Mouse (Mus musculus) E14TG2a.4 (cell line): ENCODE data around the gene Rbl1.

Experiments used
- H3K27me3 ChIP-seq: 2 replicates; pipeline ENCODE4 v1.6.1; 2014; ENCODE audit warnings: low read length, control low read depth; ENCODE audit not compliant: insufficient read depth
- H3K36me3 ChIP-seq: 2 replicates; pipeline ENCODE4 v1.6.1; 2014; ENCODE audit warnings: low read length, control low read depth; ENCODE audit not compliant: insufficient read depth
- H3K4me1 ChIP-seq: replicated peaks from 2 replicates; pipeline ENCODE4 v1.6.1; 2014; ENCODE audit warnings: low read depth, low read length, control low read depth
- H3K4me3 ChIP-seq: replicated peaks from 2 replicates; pipeline ENCODE4 v1.5.1; 2014; ENCODE audit warnings: mild to moderate bottlenecking, low read length
- H3K9me3 ChIP-seq: 2 replicates; pipeline ENCODE4 v1.6.1; 2014; ENCODE audit warnings: low read length, control low read depth
- CTCF ChIP-seq: conservative IDR thresholded peaks from 2 replicates; pipeline ENCODE4 v1.5.1; 2014; ENCODE audit warnings: low read length
- NANOG ChIP-seq: IDR thresholded peaks from 2 replicates; pipeline ENCODE4 v1.6.1; 2014; ENCODE audit warnings: borderline replicate concordance, low read length, mixed read lengths
- POU5F1 ChIP-seq: IDR thresholded peaks from 2 replicates; pipeline ENCODE4 v1.6.1; 2014; ENCODE audit warnings: low read length, borderline replicate concordance

Rbl1 gene

GRCm38 (mm10) chr2:157125246-157125645 is 79.1 kb downstream of the Rbl1 start:
- Histone ChIP-seq H3K4me3 (no peak overlapping the region), H3K4me1 (no peaks in the 10 kb centered on the region), H3K36me3 (peaks cover 54% of the 10 kb centered on the region), H3K27me3 (no peaks in the 10 kb centered on the region), H3K9me3 (no peaks in the 10 kb centered on the region)
- TF ChIP-seq NANOG (no peak), CTCF (no peak), POU5F1 (no peak)

- H3K4me1 ChIP-seq: no peaks in the 10 kb centered on the region
- no peaks in the 10 kb centered on the region for H3K9me3 ChIP-seq
- no peak overlapping the region for H3K4me3 ChIP-seq
- TF ChIP-seq CTCF (no peak), NANOG (no peak), POU5F1 (no peak)
- peaks cover 53% of the 10 kb centered on the region for H3K36me3 ChIP-seq
- H3K27me3 ChIP-seq: no peaks in the 10 kb centered on the region
These were observed 82.6 kb downstream of the Rbl1 start for GRCm38 (mm10) chr2:157121766-157122165.

- H3K4me3 ChIP-seq: no peak overlapping the region
- no peaks in the 10 kb centered on the region; the same call in 1 of the 2 replicates for H3K4me1 ChIP-seq
- no peaks in the 10 kb centered on the region for H3K9me3 ChIP-seq
- TF ChIP-seq CTCF (no peak), NANOG (no peak), POU5F1 (no peak)
- H3K27me3 ChIP-seq: no peaks in the 10 kb centered on the region
- peaks cover 49% of the 10 kb centered on the region for H3K36me3 ChIP-seq
These were observed 85.3 kb downstream of the Rbl1 start for GRCm38 (mm10) chr2:157119075-157119474.

- Histone ChIP-seq H3K36me3 (peaks cover 54% of the 10 kb centered on the region), H3K4me1 (no peaks in the 10 kb centered on the region; the same call in 1 of the 2 replicates), H3K27me3 (no peaks in the 10 kb centered on the region), H3K4me3 (no peak overlapping the region), H3K9me3 (no peaks in the 10 kb centered on the region)
- TF ChIP-seq NANOG (no peak), POU5F1 (no peak), CTCF (no peak)
These were observed 85.8 kb downstream of the Rbl1 start for GRCm38 (mm10) chr2:157118556-157118955.

GRCm38 (mm10) chr2:157116964-157117363 is 87.4 kb downstream of the Rbl1 start:
- H3K4me3 ChIP-seq: no peak overlapping the region
- H3K27me3 ChIP-seq: no peaks in the 10 kb centered on the region
- peaks cover 5% of the 10 kb centered on the region for H3K4me1 ChIP-seq
- TF ChIP-seq POU5F1: no peak
- TF ChIP-seq NANOG: no peak
- peak; percentile 93 for TF ChIP-seq CTCF
- no peaks in the 10 kb centered on the region for H3K9me3 ChIP-seq
- peaks cover 62% of the 10 kb centered on the region for H3K36me3 ChIP-seq

GRCm38 (mm10) chr2:157108236-157108635 is 96.1 kb downstream of the Rbl1 start:
- peaks cover 69% of the 10 kb centered on the region for H3K36me3 ChIP-seq
- H3K9me3 ChIP-seq: no peaks in the 10 kb centered on the region
- TF ChIP-seq CTCF (no peak), NANOG (no peak), POU5F1 (no peak)
- H3K27me3 ChIP-seq: no peaks in the 10 kb centered on the region
- H3K4me3 ChIP-seq: no peak overlapping the region
- H3K4me1 ChIP-seq: peaks cover 8% of the 10 kb centered on the region

GRCm38 (mm10) chr2:157104454-157104853 is 99.9 kb downstream of the Rbl1 start:
- Histone ChIP-seq H3K9me3 (no peaks in the 10 kb centered on the region), H3K27me3 (no peaks in the 10 kb centered on the region), H3K36me3 (peaks cover 48% of the 10 kb centered on the region), H3K4me1 (peaks cover 16% of the 10 kb centered on the region), H3K4me3 (no peak overlapping the region)
- no peak for TF ChIP-seq NANOG

GRCm38 (mm10) chr2:157102256-157102655 is 102.1 kb downstream of the Rbl1 start:
- Histone ChIP-seq H3K4me1 (peaks cover 16% of the 10 kb centered on the region), H3K27me3 (no peaks in the 10 kb centered on the region), H3K4me3 (no peak overlapping the region), H3K36me3 (peaks cover 29% of the 10 kb centered on the region), H3K9me3 (no peaks in the 10 kb centered on the region)
- TF ChIP-seq NANOG: no peak
- no peak for TF ChIP-seq CTCF
- TF ChIP-seq POU5F1: no peak

- Histone ChIP-seq H3K9me3 (no peaks in the 10 kb centered on the region), H3K27me3 (no peaks in the 10 kb centered on the region), H3K36me3 (peaks cover 25% of the 10 kb centered on the region), H3K4me3 (no peak overlapping the region), H3K4me1 (peaks cover 13% of the 10 kb centered on the region)
- TF ChIP-seq POU5F1: no peak
- no peak for TF ChIP-seq CTCF
- no peak for TF ChIP-seq NANOG
These were observed 102.7 kb downstream of the Rbl1 start for GRCm38 (mm10) chr2:157101650-157102049.

GRCm38 (mm10) chr2:157100319-157100605 is 104.1 kb downstream of the Rbl1 start:
- Histone ChIP-seq H3K36me3 (peaks cover 20% of the 10 kb centered on the region), H3K4me3 (peak overlapping the region; percentile 43; the same call in 1 of the 2 replicates), H3K4me1 (peaks cover 13% of the 10 kb centered on the region), H3K9me3 (no peaks in the 10 kb centered on the region), H3K27me3 (no peaks in the 10 kb centered on the region)
- TF ChIP-seq NANOG: no peak
